Mouse (Mus musculus) heart, adult 2 months (tissue): ENCODE measurements around the gene Olfr1141. TPM values are rescaled to one million over a fixed set of nuclear protein-coding genes. Genes with fewer than 3 reads are reported as not detected.

ENCODE experiments used
- DNase-seq, 2 experiments: peaks; one replicate each; pipeline ENCODE4 v3.0.0; 2021
- H3K27ac ChIP-seq: fragments of 200-600 bp; 2 replicates; pipeline ENCODE4 v1.8.1; 2022
- H3K27me3 ChIP-seq: fragments of 200-500 bp; 2 replicates; pipeline ENCODE4 v1.6.1; 2012; ENCODE audit warnings: mild to moderate bottlenecking, low read length, inconsistent platforms, mixed read lengths; ENCODE audit not compliant: control insufficient read depth, insufficient read depth
- H3K36me3 ChIP-seq: fragments of 200-500 bp; 2 replicates; pipeline ENCODE4 v1.6.1; 2012; ENCODE audit warnings: low read length, inconsistent platforms; ENCODE audit not compliant: control insufficient read depth, insufficient read depth
- H3K4me1 ChIP-seq: fragments of 200-500 bp; 2 replicates; pipeline ENCODE4 v1.6.1; 2011; ENCODE audit warnings: low read length; ENCODE audit not compliant: control insufficient read depth, insufficient read depth
- H3K4me3 ChIP-seq: fragments of 200-600 bp; 2 replicates; pipeline ENCODE4 v1.8.1; 2022
- H3K79me2 ChIP-seq: fragments of 200-500 bp; replicated peaks from 2 replicates; pipeline ENCODE4 v1.6.1; 2012; ENCODE audit warnings: mild to moderate bottlenecking, inconsistent platforms, low read length, moderate library complexity, mixed read lengths; ENCODE audit not compliant: control insufficient read depth, insufficient read depth
- H3K9ac ChIP-seq: fragments of 200-500 bp; 2 replicates; pipeline ENCODE4 v1.6.1; 2012; ENCODE audit warnings: low read depth, mild to moderate bottlenecking, control low read depth, inconsistent platforms, low read length, mixed read lengths
- CTCF ChIP-seq: fragments of 200-600 bp; IDR thresholded peaks from 2 replicates; pipeline ENCODE4 v1.8.1; 2022; ENCODE audit warnings: antibody characterized with exemption, mild to moderate bottlenecking, moderate library complexity
- EP300 ChIP-seq: fragments of 200-500 bp; IDR thresholded peaks from 2 replicates; pipeline ENCODE4 v1.6.1; 2011; ENCODE audit warnings: low read depth, low read length, control low read depth; ENCODE audit not compliant: insufficient read depth
- POLR2A ChIP-seq: fragments of 200-500 bp; IDR thresholded peaks from 2 replicates; pipeline ENCODE4 v1.6.1; 2011; ENCODE audit warnings: mild to moderate bottlenecking, low read depth, low read length, control low read depth; ENCODE audit not compliant: insufficient read depth
- intact Hi-C: fragments of 180-260 bp; cut with DNase I; formaldehyde crosslinking; loops from one replicate; pipeline ENCODE4 v1.15.1; 2025
- polyA plus RNA-seq: library from polyadenylated mRNA; depleted of rRNA; stranded (reverse); fragments of >200 nt; gene quantifications from 2 replicates; pipeline ENCODE4 v1.2.3, GENCODE M21; 2012; rRNA removed
- total RNA-seq, 2 experiments: library from RNA; stranded (reverse); gene quantifications; 2 replicates each; pipeline ENCODE4 v1.2.3; 2021

Gene Olfr1141
- total and polyA plus RNA-seq, 3 experiments, result not detected

DNA sequence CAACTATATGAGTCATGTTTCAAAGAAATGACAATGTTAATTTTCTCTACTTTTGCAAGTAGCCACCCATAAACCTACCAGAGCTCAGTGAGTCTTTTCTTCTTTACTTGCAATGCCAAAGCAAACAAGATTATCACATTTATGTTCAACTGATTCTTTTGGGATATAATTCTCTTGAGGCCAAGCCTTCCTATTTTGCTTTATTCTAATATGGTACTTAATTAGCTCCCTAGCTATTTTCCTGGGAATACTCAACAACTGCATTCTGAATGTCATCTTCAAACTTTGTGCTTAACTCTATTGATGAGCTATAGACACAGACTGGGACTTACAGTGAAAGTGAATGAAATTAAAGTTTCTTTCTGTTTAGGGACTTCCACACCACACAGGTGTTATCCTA lies 40.7 kb downstream of the Olfr1141 start, which contains the start of gene Olfr1137:
Olfr1137 (minus strand) TSS at position 101 of the 400 bp plus-strand sequence.
- Histone ChIP-seq H3K9ac (no peak within 1 kb of the TSS), H3K4me1 (no peaks in the 10 kb centered on the region), H3K79me2 (no peaks in the 10 kb centered on the region), H3K4me3 (no peak within 1 kb of the TSS), H3K27ac (no peak within 1 kb of the TSS), H3K36me3 (no peaks in the 10 kb centered on the region), H3K27me3 (no peaks in the 10 kb centered on the region)
- no peak for DNase-seq
- no peak for TF ChIP-seq POLR2A
- no peak for TF ChIP-seq CTCF
- no peak for TF ChIP-seq EP300
- intact Hi-C loops, result no loop called here

Other genes starting within 250 kb of the Olfr1141 start
- gene Pramel6, start 247.4 kb downstream of the Olfr1141 start, total RNA-seq, result not detected
- not detected in 2 replicates for gene Pramel6, start 247.4 kb downstream of the Olfr1141 start, polyA plus RNA-seq
- gene Olfr153, start 222.2 kb downstream of the Olfr1141 start, total RNA-seq, result not detected
- 0.08 TPM in 1 of 2 replicates, not detected in the other for gene Olfr153, start 222.2 kb downstream of the Olfr1141 start, polyA plus RNA-seq
- gene Olfr1128, start 208.4 kb downstream of the Olfr1141 start, total RNA-seq, result not detected
- not detected in 2 replicates for gene Olfr1128, start 208.4 kb downstream of the Olfr1141 start, polyA plus RNA-seq
- not detected for gene Olfr1129, start 180.1 kb downstream of the Olfr1141 start, total RNA-seq
- not detected in 2 replicates for gene Olfr1129, start 180.1 kb downstream of the Olfr1141 start, polyA plus RNA-seq
- not detected for gene Olfr1130, start 147.8 kb downstream of the Olfr1141 start, total RNA-seq
- gene Olfr1130, start 147.8 kb downstream of the Olfr1141 start, polyA plus RNA-seq, result not detected in 2 replicates
- gene Olfr1131, start 126.9 kb downstream of the Olfr1141 start, total RNA-seq, result not detected
- gene Olfr1131, start 126.9 kb downstream of the Olfr1141 start, polyA plus RNA-seq, result not detected in 2 replicates
- not detected for gene Olfr1132, start 116.5 kb downstream of the Olfr1141 start, total RNA-seq
- not detected in 2 replicates for gene Olfr1132, start 116.5 kb downstream of the Olfr1141 start, polyA plus RNA-seq
- gene Olfr1133, start 106.6 kb downstream of the Olfr1141 start, total RNA-seq, result not detected
- not detected in 2 replicates for gene Olfr1133, start 106.6 kb downstream of the Olfr1141 start, polyA plus RNA-seq
- gene Olfr1134, start 95.5 kb downstream of the Olfr1141 start, total RNA-seq, result not detected
- not detected in 2 replicates for gene Olfr1134, start 95.5 kb downstream of the Olfr1141 start, polyA plus RNA-seq
- not detected for gene Olfr1135, start 80.3 kb downstream of the Olfr1141 start, total RNA-seq
- gene Olfr1135, start 80.3 kb downstream of the Olfr1141 start, polyA plus RNA-seq, result not detected in 2 replicates
- not detected for gene Olfr1136, start 60.0 kb downstream of the Olfr1141 start, total RNA-seq
- gene Olfr1136, start 60.0 kb downstream of the Olfr1141 start, polyA plus RNA-seq, result not detected in 2 replicates
- not detected for gene Olfr1137, start 40.8 kb downstream of the Olfr1141 start, total RNA-seq
- gene Olfr1137, start 40.8 kb downstream of the Olfr1141 start, polyA plus RNA-seq, result not detected in 2 replicates
- not detected for gene Olfr1138, start 14.0 kb downstream of the Olfr1141 start, total RNA-seq
- gene Olfr1138, start 14.0 kb downstream of the Olfr1141 start, polyA plus RNA-seq, result not detected in 2 replicates
- not detected for gene Olfr1140, start 10.2 kb downstream of the Olfr1141 start, total RNA-seq
- not detected in 2 replicates for gene Olfr1140, start 10.2 kb downstream of the Olfr1141 start, polyA plus RNA-seq
- not detected for gene Olfr152, start 25.5 kb upstream of the Olfr1141 start, total RNA-seq
- not detected in 2 replicates for gene Olfr152, start 25.5 kb upstream of the Olfr1141 start, polyA plus RNA-seq
- not detected for gene Olfr1143, start 46.6 kb upstream of the Olfr1141 start, total RNA-seq
- gene Olfr1143, start 46.6 kb upstream of the Olfr1141 start, polyA plus RNA-seq, result not detected in 2 replicates
- gene Olfr1145, start 55.8 kb upstream of the Olfr1141 start, total RNA-seq, result not detected
- gene Olfr1145, start 55.8 kb upstream of the Olfr1141 start, polyA plus RNA-seq, result not detected in 2 replicates
- not detected for gene Olfr1148, start 76.5 kb upstream of the Olfr1141 start, total RNA-seq
- not detected in 2 replicates for gene Olfr1148, start 76.5 kb upstream of the Olfr1141 start, polyA plus RNA-seq
- not detected for gene Olfr1150-ps1, start 90.0 kb upstream of the Olfr1141 start, total RNA-seq
- not detected in 2 replicates for gene Olfr1150-ps1, start 90.0 kb upstream of the Olfr1141 start, polyA plus RNA-seq
- gene Olfr1151, start 101.9 kb upstream of the Olfr1141 start, total RNA-seq, result not detected
- not detected in 2 replicates for gene Olfr1151, start 101.9 kb upstream of the Olfr1141 start, polyA plus RNA-seq
- not detected for gene Olfr1152, start 112.5 kb upstream of the Olfr1141 start, total RNA-seq
- not detected in 2 replicates for gene Olfr1152, start 112.5 kb upstream of the Olfr1141 start, polyA plus RNA-seq
- not detected for gene Olfr1153, start 141.0 kb upstream of the Olfr1141 start, total RNA-seq
- not detected in 2 replicates for gene Olfr1153, start 141.0 kb upstream of the Olfr1141 start, polyA plus RNA-seq
- gene Olfr1154, start 151.2 kb upstream of the Olfr1141 start, total RNA-seq, result not detected
- gene Olfr1154, start 151.2 kb upstream of the Olfr1141 start, polyA plus RNA-seq, result not detected in 2 replicates
- not detected for gene Olfr1155, start 191.1 kb upstream of the Olfr1141 start, total RNA-seq
- gene Olfr1155, start 191.1 kb upstream of the Olfr1141 start, polyA plus RNA-seq, result not detected in 2 replicates
- gene Olfr1156, start 199.1 kb upstream of the Olfr1141 start, total RNA-seq, result not detected
- gene Olfr1156, start 199.1 kb upstream of the Olfr1141 start, polyA plus RNA-seq, result not detected in 2 replicates
- not detected for gene Olfr1157, start 214.3 kb upstream of the Olfr1141 start, total RNA-seq
- not detected in 2 replicates for gene Olfr1157, start 214.3 kb upstream of the Olfr1141 start, polyA plus RNA-seq
- gene Olfr74, start 220.7 kb upstream of the Olfr1141 start, total RNA-seq, result not detected
- not detected in 2 replicates for gene Olfr74, start 220.7 kb upstream of the Olfr1141 start, polyA plus RNA-seq
- gene Olfr1158, start 236.1 kb upstream of the Olfr1141 start, total RNA-seq, result not detected
- not detected in 2 replicates for gene Olfr1158, start 236.1 kb upstream of the Olfr1141 start, polyA plus RNA-seq